Mouse (Mus musculus) frontal cortex, postnatal 10 days (tissue): Measurements from ENCODE around the gene Fam167b.
"Not testable (repeated sequence)": the region's sequence is repeated elsewhere in the genome, so short reads cannot be mapped to it uniquely, and the experiment has no call there.

Experiments used
- DNase-seq, 2 experiments: peaks; one replicate each; pipeline ENCODE4 v3.0.0; 2022; ENCODE audit warnings: low spot score in 2 of 2, mixed read lengths in 1 of 2

The Fam167b gene

DNA sequence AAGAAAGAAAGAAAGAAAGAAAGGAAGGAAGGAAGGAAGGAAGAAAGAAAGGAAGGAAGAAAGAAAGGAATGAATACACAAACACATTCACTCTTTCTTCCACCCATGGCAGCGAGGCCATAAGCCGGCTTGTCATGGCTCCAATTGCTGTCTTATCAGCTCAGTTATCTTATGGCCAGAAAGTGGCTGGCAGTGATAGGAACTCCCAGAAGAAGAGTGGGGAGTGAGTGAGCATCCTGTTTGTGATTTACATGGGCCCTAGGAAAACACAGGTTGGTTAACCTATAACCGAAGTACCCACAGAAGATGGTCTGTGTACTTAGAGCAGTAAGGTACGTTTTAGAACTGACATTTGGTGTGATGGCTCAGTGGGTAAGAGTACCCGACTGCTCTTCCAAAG is 17.2 kb downstream of the Fam167b start:
- DNase-seq: no peak

DNA sequence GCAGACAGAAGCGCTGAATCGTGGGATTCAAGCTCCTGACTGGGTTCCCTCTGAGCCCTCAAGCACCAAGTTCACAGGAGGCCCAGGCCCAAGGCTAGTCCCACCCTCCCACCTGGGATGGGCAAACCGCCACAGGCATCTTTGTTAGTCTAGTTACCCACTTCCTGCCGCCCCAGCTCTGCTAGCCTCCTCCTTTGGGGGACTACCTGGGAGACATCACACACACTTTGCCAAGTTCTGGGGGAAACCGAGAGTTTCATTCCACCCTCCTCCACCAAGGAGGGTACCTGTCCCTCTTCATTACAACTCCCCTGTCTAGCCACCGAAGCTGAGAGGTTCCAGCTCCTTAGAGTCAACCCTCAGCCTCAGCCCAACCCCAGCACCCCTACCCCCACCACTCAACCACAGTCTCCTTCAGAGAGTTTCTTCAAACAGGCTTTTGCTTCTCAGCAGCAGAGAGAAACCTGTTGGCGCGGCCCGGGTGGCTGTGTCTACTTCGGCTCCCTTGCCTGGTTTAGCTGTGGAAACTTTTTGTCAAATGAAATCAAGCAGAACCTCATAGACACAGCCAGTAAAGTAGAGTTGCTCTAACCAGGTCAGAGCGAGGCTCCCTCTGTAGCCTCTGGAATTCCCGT is 19.9 kb downstream of the Fam167b start:
- DNase-seq: peak in 1 of 2 experiments; percentile 14

DNA sequence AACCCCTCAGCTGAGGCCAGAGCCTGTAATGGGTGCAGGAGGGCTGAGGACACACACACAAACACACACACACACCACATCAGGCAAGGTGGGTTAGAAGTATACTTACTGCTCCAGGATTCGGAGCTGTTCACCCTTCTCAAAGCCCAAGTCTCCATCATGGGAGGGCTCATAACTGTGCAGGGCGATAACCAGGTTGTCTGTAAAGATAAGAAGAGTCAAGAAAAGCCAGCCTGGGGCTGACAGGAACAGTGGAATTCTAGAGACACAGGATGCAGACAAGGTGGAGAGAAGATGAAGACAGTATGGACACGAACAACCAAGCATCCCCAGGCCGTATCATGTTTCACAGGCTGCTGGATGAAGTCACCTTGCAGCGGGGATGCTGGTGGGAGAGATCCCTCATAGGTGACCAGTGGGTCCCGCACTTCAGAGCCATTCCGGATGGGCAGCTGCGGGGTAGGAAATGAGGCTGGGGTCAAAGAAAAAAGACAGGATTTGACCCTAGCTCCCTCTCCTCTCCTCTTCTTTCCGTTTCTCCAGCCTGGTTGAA is 21.0 kb downstream of the Fam167b start:
- DNase-seq: no peak

DNA sequence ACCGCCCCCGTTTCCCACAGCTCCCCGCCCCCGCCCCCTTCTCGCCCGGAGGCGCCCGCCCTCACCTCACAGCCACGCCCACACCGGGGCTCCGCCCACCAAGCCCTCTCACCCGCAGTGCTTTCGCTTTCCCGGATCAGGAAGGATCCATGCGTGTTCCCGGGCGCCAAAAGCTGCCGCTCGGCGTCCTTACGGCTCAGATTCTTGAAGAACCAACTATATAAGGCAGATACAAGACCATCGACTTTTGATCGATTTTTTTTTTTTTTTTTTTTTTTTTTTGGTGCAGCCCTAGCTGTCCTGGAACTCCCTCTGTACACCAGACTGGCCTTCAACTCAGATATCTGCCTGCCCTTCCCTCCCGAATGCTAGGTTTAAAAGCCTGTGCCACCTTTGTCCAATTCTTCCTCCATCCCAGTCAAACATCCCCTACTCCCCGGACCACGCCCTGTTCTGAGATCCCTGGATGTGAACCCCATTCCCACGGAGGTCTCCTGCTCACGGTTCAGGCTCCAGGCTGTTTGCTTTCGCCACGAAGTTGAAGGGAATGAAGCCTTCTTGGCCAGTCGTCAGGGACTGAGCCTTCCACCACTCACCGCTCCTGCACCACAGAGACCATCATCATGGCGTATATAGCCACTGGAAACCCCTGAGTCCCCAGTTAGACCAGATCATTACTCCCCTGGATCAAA is 21.7 kb downstream of the Fam167b start:
- peak; percentile 80 to 82 for DNase-seq

DNA sequence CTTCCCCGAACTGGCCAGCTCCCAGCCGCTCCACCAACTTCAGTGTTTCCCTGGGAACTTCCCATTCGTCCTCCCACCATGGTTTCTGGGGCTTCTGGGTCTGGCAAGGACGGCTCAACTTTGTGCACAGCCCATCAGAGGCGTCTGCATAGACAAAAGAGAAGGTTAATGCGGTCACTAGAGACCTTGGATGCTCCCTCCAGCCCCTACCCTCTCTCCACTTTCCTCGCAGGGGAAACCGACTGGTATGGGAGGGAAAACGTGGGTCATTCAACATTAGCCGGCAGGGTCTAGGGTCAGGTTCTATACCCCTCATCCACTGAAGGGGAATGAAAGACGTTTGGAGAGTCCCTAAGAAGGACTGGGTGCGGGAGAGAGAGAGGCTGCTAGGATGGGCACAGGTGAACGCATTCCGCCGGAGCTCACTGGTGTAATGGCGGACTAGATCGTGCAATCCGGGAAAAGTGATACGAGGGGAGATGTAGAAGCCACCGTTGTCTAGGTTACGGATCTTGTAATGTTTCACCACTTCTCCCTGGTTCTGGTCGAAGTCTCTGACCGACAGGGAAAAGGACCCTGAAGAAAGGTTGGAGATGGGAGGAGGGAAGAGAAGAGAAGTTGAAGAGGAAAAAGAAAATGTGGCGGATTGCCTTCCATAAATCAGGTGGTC is 22.4 kb downstream of the Fam167b start:
- DNase-seq: no peak

DNA sequence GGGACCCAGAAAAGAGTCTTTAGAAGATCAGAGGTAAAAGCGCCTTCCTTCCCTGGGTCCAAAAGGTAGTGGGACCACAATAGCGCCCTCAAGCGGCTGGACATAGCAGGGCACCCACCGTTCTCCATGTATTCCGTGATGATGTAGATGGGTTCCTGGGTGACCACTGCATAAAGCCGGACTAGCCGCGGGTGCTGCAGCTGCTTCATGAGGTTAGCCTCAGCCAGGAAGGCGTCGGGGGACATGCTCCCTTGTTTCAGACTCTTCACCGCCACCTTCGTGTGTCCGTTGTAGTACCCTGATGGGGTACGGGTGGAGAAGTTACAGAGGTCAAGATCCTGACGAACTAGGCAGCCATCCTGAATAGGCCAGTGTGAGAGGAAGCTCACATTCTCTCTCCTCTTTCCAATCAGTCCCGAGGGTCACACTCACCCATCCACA is 22.9 kb downstream of the Fam167b start:
- peak in 1 of 2 experiments; percentile 48 for DNase-seq

DNA sequence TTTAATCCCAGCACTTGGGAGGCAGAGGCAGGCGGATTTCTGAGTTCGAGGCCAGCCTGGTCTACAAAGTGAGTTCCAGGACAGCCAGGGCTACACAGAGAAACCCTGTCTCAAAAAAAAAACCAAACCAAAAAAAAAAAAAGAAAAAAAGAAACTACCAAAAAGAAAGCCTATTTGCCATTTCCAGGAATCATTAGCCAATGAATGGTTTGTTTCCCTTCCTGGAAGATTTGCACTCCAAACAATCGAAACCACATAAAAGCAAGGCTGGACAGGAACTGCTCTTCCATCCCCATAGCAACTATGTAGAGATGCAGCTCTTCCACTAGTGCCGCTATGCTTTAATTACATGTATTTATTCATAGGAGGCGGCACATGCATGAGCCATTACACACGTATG is 23.8 kb downstream of the Fam167b start:
- not testable (repeated sequence) for DNase-seq

DNA sequence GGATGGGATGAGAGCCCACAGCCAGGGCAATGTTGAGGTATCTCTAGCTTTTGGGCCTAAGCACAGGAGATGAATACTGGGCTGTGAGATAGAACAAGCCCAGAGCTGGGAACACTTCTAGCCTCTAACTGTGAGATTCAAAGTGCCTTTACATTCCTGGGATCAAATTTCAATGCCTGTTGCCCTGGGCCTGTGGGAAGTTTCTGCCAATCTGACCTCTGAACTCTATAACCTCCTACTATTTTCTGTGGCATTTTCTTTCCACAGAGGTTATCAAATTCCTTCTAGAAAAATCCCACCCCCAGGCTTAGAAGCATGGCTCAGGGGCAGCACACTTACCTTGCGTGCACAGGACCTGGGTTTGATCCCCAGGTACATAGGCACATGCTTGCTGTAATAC is 28.1 kb downstream of the Fam167b start:
- DNase-seq: no peak

DNA sequence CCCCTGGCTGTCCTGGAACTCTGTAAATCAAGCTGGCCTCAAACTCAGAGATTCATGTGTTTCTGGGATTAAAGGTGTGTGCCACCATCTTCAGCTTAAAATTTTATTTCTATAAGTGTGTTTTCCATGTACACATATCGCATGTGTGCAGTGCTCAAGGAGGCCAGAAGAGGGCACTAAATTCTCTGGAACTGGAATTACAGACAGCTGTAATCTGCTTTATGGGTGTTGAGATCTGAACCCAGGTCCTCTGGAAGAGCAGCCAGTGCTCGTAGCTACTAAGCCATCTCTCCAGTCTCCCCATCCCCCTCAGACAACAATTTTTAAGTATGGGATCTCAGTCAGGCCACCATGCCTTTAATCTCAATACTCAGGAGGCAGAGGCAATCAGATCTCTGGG is 29.0 kb downstream of the Fam167b start:
- DNase-seq: no peak

DNA sequence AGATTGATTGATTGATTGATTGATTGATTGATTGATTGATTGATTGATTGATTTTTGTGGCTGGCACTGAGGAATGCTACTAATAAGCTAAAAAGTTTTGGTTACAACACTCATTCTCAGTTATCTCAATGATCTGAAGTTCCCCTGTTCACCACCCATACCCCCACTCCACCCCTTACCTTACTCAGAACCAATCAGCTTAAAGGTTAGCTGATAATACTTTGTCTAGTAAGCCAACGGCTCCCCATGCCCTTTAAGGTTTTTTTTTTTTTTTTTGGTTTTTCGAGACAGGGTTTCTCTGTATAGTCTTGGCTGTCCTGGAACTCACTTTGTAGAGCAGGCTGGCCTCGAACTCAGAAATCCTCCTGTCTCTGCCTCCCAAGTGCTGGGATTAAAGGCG is 30.7 kb downstream of the Fam167b start:
- DNase-seq: not testable (repeated sequence)

DNA sequence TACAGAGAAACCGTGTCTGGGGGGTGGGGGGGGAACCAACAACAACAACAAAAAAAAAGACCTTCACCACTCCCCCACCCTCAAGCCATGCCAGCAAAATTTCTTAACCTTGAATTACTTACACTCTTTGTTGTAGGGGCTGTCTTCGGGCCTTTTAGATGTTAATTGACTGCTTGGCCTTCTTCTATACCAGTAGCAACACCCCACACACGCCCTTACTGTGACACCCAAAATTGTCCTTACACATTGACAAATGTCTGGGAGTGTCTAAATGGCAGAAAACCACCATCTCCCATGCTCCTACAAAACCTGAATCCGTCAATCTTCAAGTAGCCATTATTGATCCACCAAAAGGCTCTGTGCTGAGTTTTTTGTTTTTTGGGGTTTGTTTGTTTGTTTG is 34.2 kb downstream of the Fam167b start:
- no peak for DNase-seq

DNA sequence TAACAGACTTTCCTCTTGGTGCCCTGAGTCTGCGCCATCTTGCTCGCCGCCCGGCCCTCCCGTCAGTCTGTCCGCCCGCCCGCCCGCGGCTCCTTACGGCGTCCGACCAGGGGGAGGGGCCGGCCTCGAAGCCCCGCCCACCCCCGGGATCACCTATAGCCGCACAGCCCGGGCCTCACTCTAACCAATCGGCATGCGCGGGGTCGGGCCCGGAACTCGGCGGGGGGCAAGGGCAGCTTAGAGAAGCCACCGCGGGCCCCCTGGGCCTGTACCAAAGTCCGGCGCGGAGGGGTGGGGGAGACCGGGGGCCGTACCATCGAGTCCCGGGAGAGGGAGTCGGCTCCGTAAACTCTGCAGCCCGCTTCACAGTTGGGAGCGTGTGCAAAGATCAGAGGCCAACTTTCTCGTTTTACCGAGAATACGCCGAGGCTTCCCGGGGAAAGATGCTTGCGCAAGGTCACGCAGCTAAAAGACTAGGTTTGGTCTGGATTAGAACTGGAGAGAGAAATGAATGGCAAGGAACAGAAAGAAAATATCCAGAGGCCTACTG is 35.7 kb downstream of the Fam167b start, which contains the start of gene Hdac1:
TSS of gene Hdac1 (minus strand) at position 122 of the 550 bp plus-strand sequence.
- peak; percentile 97 for DNase-seq

DNA sequence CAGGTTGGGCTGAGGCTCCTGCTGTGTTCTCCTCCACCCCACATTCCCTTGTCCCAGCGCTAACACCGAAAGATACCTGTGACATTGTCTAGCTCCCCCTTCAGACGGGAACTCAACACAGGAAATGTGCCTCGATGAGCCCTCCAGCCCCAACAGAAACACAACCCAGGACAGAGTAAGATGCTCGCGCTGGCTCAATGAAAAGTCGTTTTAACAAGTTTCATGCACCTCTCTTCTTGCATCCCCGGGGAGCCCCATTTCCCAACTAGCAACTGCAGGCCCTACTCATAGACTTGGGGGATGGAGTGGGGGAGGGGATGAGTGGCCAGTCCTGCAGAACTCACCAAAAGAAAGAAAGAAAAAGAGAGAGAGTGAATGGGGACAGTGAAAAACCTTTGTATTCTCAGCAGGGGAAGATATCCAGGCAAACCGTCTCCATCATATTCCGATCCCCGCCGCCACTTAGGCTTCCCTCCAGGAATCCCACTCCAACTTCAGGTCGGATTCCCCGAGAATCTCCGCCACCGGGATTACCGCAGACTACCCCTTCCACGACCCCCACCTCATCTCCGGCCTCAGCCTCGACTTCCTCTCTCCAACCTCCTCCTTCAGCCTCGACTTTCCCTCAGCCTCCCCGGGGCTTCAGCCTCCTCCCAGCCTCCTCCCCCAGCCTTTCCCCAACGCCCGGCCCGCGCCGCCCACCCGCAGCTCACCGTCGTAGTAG is 36.3 kb downstream of the Fam167b start:
- no peak for DNase-seq

DNA sequence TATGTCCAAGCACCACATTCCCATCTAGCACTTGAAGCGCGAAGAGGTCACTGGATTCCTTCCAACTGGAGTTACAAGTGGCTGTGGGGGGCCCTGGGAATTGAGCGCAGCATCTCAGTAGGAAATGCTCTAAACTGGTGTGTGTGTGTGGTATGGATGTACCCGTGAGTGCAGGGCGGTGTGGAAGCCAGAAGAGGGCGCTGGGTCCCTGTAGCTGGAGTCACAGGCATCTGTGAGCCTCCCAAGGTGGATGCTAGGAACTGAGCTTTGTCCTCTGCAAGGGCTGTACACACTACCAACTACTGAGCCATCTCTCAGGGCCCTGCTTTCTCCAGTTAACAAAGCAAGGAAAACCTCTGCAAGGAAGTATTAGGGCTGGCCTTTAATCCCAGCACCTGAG is 38.3 kb downstream of the Fam167b start:
- no peak for DNase-seq

DNA sequence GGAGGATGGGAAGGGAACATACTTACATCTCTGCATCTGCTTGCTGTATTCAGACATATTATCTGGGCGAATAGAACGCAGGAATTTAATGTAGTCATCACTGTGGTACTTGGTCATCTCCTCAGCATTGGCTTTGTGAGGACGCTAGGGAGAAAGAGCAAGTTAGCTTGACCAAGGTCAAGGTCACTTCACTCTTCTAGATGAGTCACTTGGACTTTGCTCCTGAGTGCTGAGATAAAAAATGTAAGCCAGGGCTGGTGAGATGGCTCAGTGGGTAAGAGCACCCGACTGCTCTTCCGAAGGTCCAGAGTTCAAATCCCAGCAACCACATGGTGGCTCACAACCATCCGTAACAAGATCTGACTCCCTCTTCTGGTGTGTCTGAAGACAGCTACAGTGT is 49.4 kb downstream of the Fam167b start:
- DNase-seq: not testable (repeated sequence)
